Mouse (Mus musculus): ENCODE data around the gene Nelfe. TPM values are rescaled to one million over a fixed set of nuclear protein-coding genes. Genes with fewer than 3 reads are reported as not detected.
A peak's percentile ranks its signal among the peaks of the same experiment; 100 is the strongest.

The Nelfe gene
- polyA plus RNA-seq, 1 experiment from 2014 or later: 73.5 TPM

DNA sequence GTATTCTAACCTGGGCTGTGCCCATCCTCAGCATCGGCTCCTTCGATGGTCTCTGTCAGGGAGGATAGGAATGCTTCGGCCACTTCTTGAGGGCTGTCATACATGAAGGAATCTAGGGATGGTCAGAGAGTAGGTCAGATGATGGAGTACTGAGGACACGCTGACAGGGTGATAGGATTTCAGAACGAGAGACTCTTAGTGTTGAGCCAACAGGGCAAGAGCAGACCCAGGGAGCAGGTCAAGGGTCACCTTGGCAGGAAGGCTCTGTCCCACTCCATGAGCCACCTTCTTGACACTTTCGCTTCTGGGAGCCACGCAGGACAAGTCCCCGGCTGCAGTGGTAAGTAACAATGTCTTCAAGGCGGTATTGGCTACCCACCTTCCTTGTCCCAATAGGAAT, 10.3 kb downstream of the Nelfe start:
- no peak for TF ChIP-seq CTCF (IDR thresholded peaks at IDR 0.05; ENCODE audit: low read depth)
- DNase-seq (ENCODE audit: low spot score) (no peak), ATAC-seq (replicated peaks; ENCODE audit: low FRiP score, low read depth) (no peak)
- H3K9ac ChIP-seq (ENCODE audit: low read depth, low read length): no peak overlapping the region
- no peak overlapping the region for H3K27ac ChIP-seq
- H3K4me3 ChIP-seq (replicated peaks; ENCODE audit: low read depth, low read length): no peak overlapping the region
- no peaks in the 10 kb centered on the region for H3K9me3 ChIP-seq (replicated peaks; ENCODE audit: low read length)
- WGBS: 82% methylated on average over 9 of the region's 9 CpGs
- no peaks in the 10 kb centered on the region for H3K27me3 ChIP-seq (ENCODE audit: insufficient read depth, low read length)
- 0 out of 2 replicates have a peak, but pooled peaks cover 10% of the 10 kb centered on the region for H3K4me1 ChIP-seq (replicated peaks; ENCODE audit: insufficient read depth, low read length)
- H3K36me3 ChIP-seq (ENCODE audit: insufficient read depth, low read length): peaks cover 9% of the 10 kb centered on the region; the same call in 1 of the 2 replicates
- H3K4me2 ChIP-seq (ENCODE audit: low read length): no peak overlapping the region

GRCm38 (mm10) chr17:34861704-34862415, 11.7 kb downstream of the Nelfe start:
- Histone ChIP-seq H3K4me2 (ENCODE audit: low read length) (peak overlapping the region; percentile 8), H3K9me3 (replicated peaks; ENCODE audit: low read length) (no peaks in the 10 kb centered on the region), H3K36me3 (ENCODE audit: insufficient read depth, low read length) (0 out of 2 replicates have a peak, but pooled peaks cover 1% of the 10 kb centered on the region), H3K27me3 (ENCODE audit: insufficient read depth, low read length) (no peaks in the 10 kb centered on the region), H3K9ac (ENCODE audit: low read depth, low read length) (no peak overlapping the region), H3K4me1 (replicated peaks; ENCODE audit: insufficient read depth, low read length) (0 out of 2 replicates have a peak, but pooled peaks cover 10% of the 10 kb centered on the region), H3K4me3 (replicated peaks; ENCODE audit: low read depth, low read length) (no peak overlapping the region), H3K27ac (peak overlapping the region; percentile 64)
- TF ChIP-seq CTCF (IDR thresholded peaks at IDR 0.05; ENCODE audit: low read depth): no peak
- no peak for DNase-seq (ENCODE audit: low spot score)
- 57% methylated on average over 13 of the region's 13 CpGs for WGBS
- peak; percentile 49; the same call in 1 of the 2 replicates for ATAC-seq (replicated peaks; ENCODE audit: low FRiP score, low read depth)

DNA sequence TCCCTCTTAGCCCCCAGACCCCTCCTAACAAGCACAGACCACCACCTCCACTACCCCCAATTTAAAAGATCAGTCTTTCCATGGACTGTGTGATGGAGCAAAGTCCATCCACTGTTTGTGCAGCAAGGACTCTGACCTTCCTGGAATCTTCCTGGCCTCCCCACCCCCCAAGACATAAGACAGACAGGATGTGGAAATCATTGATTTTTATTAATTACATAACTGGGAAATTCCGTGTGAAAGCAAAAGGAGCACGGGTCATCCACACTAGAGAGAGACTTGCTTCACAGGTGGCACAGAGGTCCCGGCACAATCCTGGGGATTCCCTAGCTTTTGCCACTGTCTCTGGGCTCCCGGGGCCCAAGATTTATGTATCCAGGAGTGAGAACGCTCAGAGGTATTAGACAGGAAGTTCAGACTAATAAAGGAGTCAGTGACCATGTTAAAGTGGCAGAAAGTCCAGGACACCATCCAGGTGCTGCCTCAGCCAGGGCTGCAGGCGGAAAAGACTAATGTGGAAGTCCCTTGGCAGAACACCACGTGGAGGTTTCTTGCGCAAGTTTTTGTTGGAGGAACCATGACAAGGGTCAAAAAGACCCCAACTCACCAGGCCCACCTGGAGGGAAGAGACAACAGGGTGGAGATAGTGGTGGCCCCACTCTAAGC, 12.4 kb downstream of the Nelfe start, which contains the start of gene Cfb:
Cfb (minus strand) TSS at position 103 of the 666 bp plus-strand sequence.
- no peak within 1 kb of the TSS for H3K9ac ChIP-seq (ENCODE audit: low read depth, low read length)
- peak within 1 kb of the TSS; percentile 64 for H3K27ac ChIP-seq
- no peak within 1 kb of the TSS for H3K4me3 ChIP-seq (replicated peaks; ENCODE audit: low read depth, low read length)
- no peaks in the 10 kb centered on the region for H3K36me3 ChIP-seq (ENCODE audit: insufficient read depth, low read length)
- 0 out of 2 replicates have a peak, but pooled peaks cover 10% of the 10 kb centered on the region for H3K4me1 ChIP-seq (replicated peaks; ENCODE audit: insufficient read depth, low read length)
- H3K4me2 ChIP-seq (ENCODE audit: low read length): peak within 1 kb of the TSS; percentile 8
- ATAC-seq (replicated peaks; ENCODE audit: low FRiP score, low read depth): peak; percentile 69; the same call in 1 of the 2 replicates
- no peaks in the 10 kb centered on the region for H3K27me3 ChIP-seq (ENCODE audit: insufficient read depth, low read length)
- no peak for DNase-seq (ENCODE audit: low spot score)
- TF ChIP-seq CTCF (IDR thresholded peaks at IDR 0.05; ENCODE audit: low read depth): no peak
- WGBS: 23% methylated on average over 8 of the region's 8 CpGs
- H3K9me3 ChIP-seq (replicated peaks; ENCODE audit: low read length): no peaks in the 10 kb centered on the region

DNA sequence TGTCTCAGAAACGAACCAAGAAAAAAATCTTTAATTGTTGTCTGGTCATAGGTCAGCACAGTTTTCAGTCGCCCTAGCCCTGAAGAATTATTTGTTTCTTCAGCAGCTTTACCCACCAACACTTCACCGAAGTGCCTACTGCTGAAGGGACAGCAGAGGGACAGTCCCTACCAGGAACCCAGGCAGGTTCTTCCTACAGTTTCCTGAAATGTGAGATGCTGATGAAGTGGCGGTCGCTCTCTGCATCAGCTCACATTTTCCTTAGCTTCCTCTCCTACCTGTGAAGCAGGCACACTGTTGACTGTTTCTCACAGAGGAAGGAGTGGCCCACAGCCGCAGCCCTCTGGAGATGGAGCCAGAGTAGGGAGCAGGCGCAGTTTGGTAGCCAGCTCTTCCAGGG, 15.8 kb downstream of the Nelfe start:
- H3K9ac ChIP-seq (ENCODE audit: low read depth, low read length): no peak overlapping the region
- H3K4me3 ChIP-seq (replicated peaks; ENCODE audit: low read depth, low read length): no peak overlapping the region
- H3K4me1 ChIP-seq (replicated peaks; ENCODE audit: insufficient read depth, low read length): 0 out of 2 replicates have a peak, but pooled peaks cover 10% of the 10 kb centered on the region
- no peak for DNase-seq (ENCODE audit: low spot score)
- 46% methylated on average over 7 of the region's 7 CpGs for WGBS
- ATAC-seq (replicated peaks; ENCODE audit: low FRiP score, low read depth): no peak
- TF ChIP-seq CTCF (IDR thresholded peaks at IDR 0.05; ENCODE audit: low read depth): no peak
- no peak overlapping the region for H3K27ac ChIP-seq
- H3K4me2 ChIP-seq (ENCODE audit: low read length): no peak overlapping the region
- H3K27me3 ChIP-seq (ENCODE audit: insufficient read depth, low read length): no peaks in the 10 kb centered on the region
- H3K36me3 ChIP-seq (ENCODE audit: insufficient read depth, low read length): no peaks in the 10 kb centered on the region
- H3K9me3 ChIP-seq (replicated peaks; ENCODE audit: low read length): no peaks in the 10 kb centered on the region

GRCm38 (mm10) chr17:34874321-34874720, 24.1 kb downstream of the Nelfe start:
- Histone ChIP-seq H3K27me3 (ENCODE audit: insufficient read depth, low read length) (no peaks in the 10 kb centered on the region), H3K4me3 (replicated peaks; ENCODE audit: low read depth, low read length) (no peak overlapping the region), H3K4me1 (replicated peaks; ENCODE audit: insufficient read depth, low read length) (no peaks in the 10 kb centered on the region), H3K9me3 (replicated peaks; ENCODE audit: low read length) (no peaks in the 10 kb centered on the region), H3K9ac (ENCODE audit: low read depth, low read length) (no peak overlapping the region), H3K36me3 (ENCODE audit: insufficient read depth, low read length) (no peaks in the 10 kb centered on the region), H3K4me2 (ENCODE audit: low read length) (no peak overlapping the region), H3K27ac (no peak overlapping the region)
- ATAC-seq (replicated peaks; ENCODE audit: low FRiP score, low read depth): no peak
- no peak for TF ChIP-seq CTCF (IDR thresholded peaks at IDR 0.05; ENCODE audit: low read depth)
- DNase-seq (ENCODE audit: low spot score): no peak
- WGBS: 87% methylated on average over 6 of the region's 6 CpGs

DNA sequence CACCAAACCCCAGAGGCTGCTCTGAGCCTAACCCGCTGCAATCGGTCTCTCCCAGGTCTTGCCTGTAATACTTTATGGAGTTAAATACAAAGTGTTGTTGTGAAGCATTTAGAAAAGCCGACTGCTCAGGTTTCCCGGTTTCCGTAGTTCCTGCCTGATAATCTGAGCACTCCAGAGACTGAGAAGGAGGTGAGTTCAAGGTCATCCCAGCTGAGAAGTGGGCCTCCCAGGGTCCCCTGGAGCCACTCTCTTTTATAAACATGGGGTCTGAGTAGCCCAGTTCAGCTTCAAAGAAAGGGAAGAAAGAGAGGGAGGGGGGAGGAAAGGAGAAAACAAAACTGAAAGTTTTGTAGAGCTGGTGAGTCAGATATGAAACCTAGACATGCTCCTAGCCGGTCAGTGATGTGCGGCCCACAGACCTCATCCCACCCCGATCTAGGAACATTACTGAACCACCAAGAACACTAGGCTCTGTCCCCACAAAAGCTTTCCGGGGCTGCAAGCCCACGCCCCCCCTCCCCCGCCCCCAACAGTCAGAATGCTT, 29.2 kb downstream of the Nelfe start, which contains the start of gene Zbtb12:
Zbtb12 (plus strand) TSS at position 148 of the 544 bp plus-strand sequence.
- Histone ChIP-seq H3K4me3 (replicated peaks; ENCODE audit: low read depth, low read length) (no peak within 1 kb of the TSS), H3K27ac (no peak within 1 kb of the TSS), H3K4me1 (replicated peaks; ENCODE audit: insufficient read depth, low read length) (0 out of 2 replicates have a peak, but pooled peaks cover 4% of the 10 kb centered on the region), H3K9ac (ENCODE audit: low read depth, low read length) (no peak within 1 kb of the TSS), H3K4me2 (ENCODE audit: low read length) (no peak within 1 kb of the TSS), H3K27me3 (ENCODE audit: insufficient read depth, low read length) (no peaks in the 10 kb centered on the region), H3K9me3 (replicated peaks; ENCODE audit: low read length) (no peaks in the 10 kb centered on the region), H3K36me3 (ENCODE audit: insufficient read depth, low read length) (no peaks in the 10 kb centered on the region)
- 55% methylated on average over 11 of the region's 11 CpGs for WGBS
- no peak for DNase-seq (ENCODE audit: low spot score)
- ATAC-seq (replicated peaks; ENCODE audit: low FRiP score, low read depth): no peak
- TF ChIP-seq CTCF (IDR thresholded peaks at IDR 0.05; ENCODE audit: low read depth): no peak

All from kidney, postnatal 0 days (tissue).